Mouse (Mus musculus) monocyte, adult 2 months (primary cell): ENCODE data around the gene Men1.

Experiments used
- DNase-seq, 2 experiments: peaks; one replicate each; pipeline ENCODE4 v3.0.0; 2022; ENCODE audit warnings: low spot score in 2 of 2, low read depth in 1 of 2

Men1 gene

GRCm38 (mm10) chr19:6390251-6390650 is 55.5 kb downstream of the Men1 start:
- DNase-seq = no peak
